Mouse (Mus musculus) embryonic facial prominence, embryonic 14.5 days (tissue): Measurements from ENCODE around the gene Mup19. TPM values are rescaled to one million over a fixed set of nuclear protein-coding genes. Genes with fewer than 3 reads are reported as not detected.
"Not testable (repeated sequence)": the region's sequence is repeated elsewhere in the genome, so short reads cannot be mapped to it uniquely, and the experiment has no call there.

Experiments used
- ATAC-seq: fragments of 200-750 bp; cut with Nextera tagmentation; 2 replicates; pipeline ENCODE4 v1.8.0; 2017; ENCODE audit warnings: low read depth, moderate number of reproducible peaks, moderate TSS enrichment
- DNase-seq: peaks from one replicate; pipeline ENCODE4 v3.0.0-alpha.2; 2015; ENCODE audit warnings: low spot score
- H3K27ac ChIP-seq: fragments of 300-500 bp; sonication (generic); replicated peaks from 2 replicates; pipeline ENCODE4 v1.5.1; 2014; ENCODE audit warnings: low read depth, mild to moderate bottlenecking, low read length, moderate library complexity
- H3K27me3 ChIP-seq: fragments of 300-500 bp; sonication (generic); replicated peaks from 2 replicates; pipeline ENCODE4 v1.6.1; 2014; ENCODE audit warnings: low read length; ENCODE audit not compliant: control insufficient read depth, insufficient read depth
- H3K36me3 ChIP-seq: fragments of 300-500 bp; sonication (generic); 2 replicates; pipeline ENCODE4 v1.6.1; 2014; ENCODE audit warnings: low read length, mixed read lengths; ENCODE audit not compliant: control insufficient read depth, insufficient read depth
- H3K4me1 ChIP-seq: fragments of 300-500 bp; sonication (generic); 2 replicates; pipeline ENCODE4 v1.6.1; 2014; ENCODE audit warnings: antibody characterized with exemption, low read length; ENCODE audit not compliant: control insufficient read depth, insufficient read depth
- H3K4me2 ChIP-seq: fragments of 300-500 bp; sonication (generic); 2 replicates; pipeline ENCODE4 v1.6.1; 2014; ENCODE audit warnings: low read depth, mild to moderate bottlenecking, low read length, moderate library complexity, mixed read lengths
- H3K4me3 ChIP-seq: fragments of 300-500 bp; sonication (generic); 2 replicates; pipeline ENCODE4 v1.5.1; 2014; ENCODE audit warnings: low read depth, mild to moderate bottlenecking, low read length
- H3K9ac ChIP-seq: fragments of 300-500 bp; sonication (generic); 2 replicates; pipeline ENCODE4 v1.6.1; 2014; ENCODE audit warnings: low read depth, mild to moderate bottlenecking, low read length, moderate library complexity, mixed read lengths
- H3K9me3 ChIP-seq: fragments of 300-500 bp; sonication (generic); 2 replicates; pipeline ENCODE4 v1.6.1; 2016; ENCODE audit warnings: low read length; ENCODE audit not compliant: control insufficient read depth
- WGBS: fragments of 180-500 bp; shearing (Covaris S2); extraction: QIAGEN DNeasy Blood & Tissue Kit; methylation state at CpG from one replicate; pipeline ENCODE4 v1.1.7; 2014; 5-methylcytosine and 5-hydroxymethylcytosine counted together
- polyA plus RNA-seq: library from polyadenylated mRNA; unstranded; fragments of >200 nt; fragmentation: Nextera tagmentation; extraction: Ambion mirVana; gene quantifications from 2 replicates; pipeline ENCODE4 v1.2.1, GENCODE M21; 2014

Gene Mup19
- polyA plus RNA-seq, 1 experiment from 2014 or later: 0.95 TPM

DNA sequence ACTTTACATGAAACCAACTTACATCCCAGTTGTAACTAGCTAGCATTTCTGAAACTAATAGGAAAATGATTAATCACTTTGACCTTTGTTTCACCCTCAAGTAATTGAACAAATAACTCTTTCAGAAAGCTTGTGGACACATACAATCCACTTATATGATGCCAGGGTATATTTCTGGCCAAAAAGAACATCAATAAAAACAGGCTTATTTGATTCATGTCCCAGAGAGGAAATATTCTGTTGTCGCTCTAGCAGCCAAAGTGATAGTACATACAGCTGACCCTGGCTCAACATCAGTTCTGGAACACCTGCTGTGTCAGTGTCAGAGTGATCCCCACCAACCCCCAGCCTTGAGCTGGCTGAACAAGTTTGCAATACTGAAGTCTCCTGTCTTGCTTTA is 2.2 kb upstream of the Mup19 start:
- H3K4me1 ChIP-seq, H3K9ac ChIP-seq, H3K27me3 ChIP-seq, DNase-seq, H3K36me3 ChIP-seq, H3K4me3 ChIP-seq, ATAC-seq, H3K4me2 ChIP-seq, H3K27ac ChIP-seq, H3K9me3 ChIP-seq: not testable (repeated sequence)
- 79% methylated on average over 1 of the region's 1 CpGs for WGBS

Other genes starting within 250 kb of the Mup19 start
- gene Mup17, start 186.4 kb downstream of the Mup19 start, polyA plus RNA-seq: 0.24 and 0.26 TPM in 2 replicates
- gene Mup18, start 108.1 kb downstream of the Mup19 start, polyA plus RNA-seq: not detected in 2 replicates
- gene Mup5, start 53.0 kb upstream of the Mup19 start, polyA plus RNA-seq: 0.43 TPM in 1 of 2 replicates, not detected in the other